Mouse (Mus musculus): Measurements from ENCODE around the gene Dcaf11. TPM values are rescaled to one million over a fixed set of nuclear protein-coding genes. Genes with fewer than 3 reads are reported as not detected.
A peak's percentile ranks its signal among the peaks of the same experiment; 100 is the strongest.

Dcaf11 gene
- polyA plus RNA-seq, 1 experiment from 2014 or later: 90.2 TPM

DNA sequence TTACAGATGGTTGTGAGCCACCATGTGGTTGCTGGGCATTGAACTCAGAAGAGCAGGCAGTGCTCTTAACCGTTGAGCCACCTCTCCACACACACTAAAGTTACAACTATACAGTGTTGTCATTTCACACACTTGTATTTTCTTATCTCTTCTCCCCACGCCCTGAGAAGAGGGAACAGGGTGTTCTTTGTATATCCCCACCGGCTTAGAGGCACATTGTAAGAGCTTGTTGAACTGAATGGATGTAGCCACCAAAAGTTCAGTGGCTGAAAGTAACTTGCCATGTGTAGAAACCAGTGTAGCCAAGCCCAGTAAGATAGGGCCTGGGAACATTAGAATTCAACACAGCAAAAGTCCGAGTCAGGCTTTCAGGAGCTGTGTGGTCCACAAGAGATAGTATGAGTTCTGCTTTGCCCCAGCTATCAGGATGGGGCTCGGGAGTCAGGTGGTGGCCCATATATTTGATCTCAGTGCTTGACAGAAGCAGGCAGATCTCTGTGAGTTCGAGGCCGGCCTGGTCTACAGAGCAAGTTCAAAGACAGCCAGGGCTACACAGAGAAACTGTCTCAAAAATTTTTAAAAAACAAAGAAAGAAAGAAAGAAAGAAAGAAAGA, 54.9 kb downstream of the Dcaf11 start:
- Histone ChIP-seq H3K27ac (ENCODE audit: low read depth, low read length) (no peak overlapping the region), H3K4me3 (ENCODE audit: low read length) (no peak overlapping the region), H3K27me3 (ENCODE audit: control insufficient read depth, insufficient read depth, low read length) (no peaks in the 10 kb centered on the region), H3K9ac (ENCODE audit: low read depth, low read length) (no peak overlapping the region), H3K4me1 (ENCODE audit: control insufficient read depth, insufficient read depth, low read length) (no peaks in the 10 kb centered on the region), H3K9me3 (ENCODE audit: control insufficient read depth, low read length) (no peaks in the 10 kb centered on the region), H3K4me2 (replicated peaks; ENCODE audit: low read depth, low read length) (no peak overlapping the region), H3K36me3 (ENCODE audit: control insufficient read depth, insufficient read depth, low read length) (peaks cover 2% of the 10 kb centered on the region)
- WGBS: 77% methylated on average over 7 of the region's 7 CpGs
- no peak for ATAC-seq (ENCODE audit: low FRiP score, low TSS enrichment)

GRCm38 (mm10) chr14:55615876-55616275, 56.1 kb downstream of the Dcaf11 start:
- Histone ChIP-seq H3K4me2 (replicated peaks; ENCODE audit: low read depth, low read length) (no peak overlapping the region), H3K36me3 (ENCODE audit: control insufficient read depth, insufficient read depth, low read length) (no peaks in the 10 kb centered on the region; the same call in 1 of the 2 replicates), H3K9ac (ENCODE audit: low read depth, low read length) (no peak overlapping the region), H3K4me3 (ENCODE audit: low read length) (no peak overlapping the region), H3K9me3 (ENCODE audit: control insufficient read depth, low read length) (no peaks in the 10 kb centered on the region), H3K27ac (ENCODE audit: low read depth, low read length) (no peak overlapping the region), H3K4me1 (ENCODE audit: control insufficient read depth, insufficient read depth, low read length) (no peaks in the 10 kb centered on the region), H3K27me3 (ENCODE audit: control insufficient read depth, insufficient read depth, low read length) (no peaks in the 10 kb centered on the region)
- WGBS: 48% methylated on average over 2 of the region's 2 CpGs
- no peak for ATAC-seq (ENCODE audit: low FRiP score, low TSS enrichment)

DNA sequence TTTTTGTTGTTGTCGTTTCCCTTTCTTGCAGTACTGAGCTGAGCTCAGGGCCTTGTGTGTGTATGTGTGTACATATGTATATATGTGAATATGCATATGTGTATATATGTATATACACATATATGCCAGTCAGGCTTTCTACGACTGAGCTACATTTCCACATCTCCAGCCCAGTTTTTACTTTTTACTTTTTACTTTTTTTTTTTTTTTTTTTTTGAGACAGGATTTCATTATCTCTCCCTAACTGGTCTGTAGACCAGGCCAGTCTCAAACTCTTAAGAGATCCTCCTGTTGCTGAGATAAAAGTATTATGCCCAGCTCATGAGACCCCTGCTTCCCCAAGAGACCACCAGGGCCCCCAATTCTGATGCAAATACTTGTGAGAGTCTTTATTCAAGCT, 57.0 kb downstream of the Dcaf11 start:
- no peak overlapping the region for H3K4me3 ChIP-seq (ENCODE audit: low read length)
- H3K9me3 ChIP-seq (ENCODE audit: control insufficient read depth, low read length): no peaks in the 10 kb centered on the region
- 80% methylated on average over 2 of the region's 2 CpGs for WGBS
- no peaks in the 10 kb centered on the region for H3K4me1 ChIP-seq (ENCODE audit: control insufficient read depth, insufficient read depth, low read length)
- no peak overlapping the region for H3K27ac ChIP-seq (ENCODE audit: low read depth, low read length)
- no peaks in the 10 kb centered on the region for H3K36me3 ChIP-seq (ENCODE audit: control insufficient read depth, insufficient read depth, low read length)
- no peak overlapping the region for H3K9ac ChIP-seq (ENCODE audit: low read depth, low read length)
- H3K4me2 ChIP-seq (replicated peaks; ENCODE audit: low read depth, low read length): no peak overlapping the region
- ATAC-seq (ENCODE audit: low FRiP score, low TSS enrichment): no peak
- H3K27me3 ChIP-seq (ENCODE audit: control insufficient read depth, insufficient read depth, low read length): no peaks in the 10 kb centered on the region

- Histone ChIP-seq H3K36me3 (ENCODE audit: control insufficient read depth, insufficient read depth, low read length) (no peaks in the 10 kb centered on the region), H3K4me2 (replicated peaks; ENCODE audit: low read depth, low read length) (peak within 1 kb of the TSS; percentile 48), H3K4me1 (ENCODE audit: control insufficient read depth, insufficient read depth, low read length) (no peaks in the 10 kb centered on the region), H3K9ac (ENCODE audit: low read depth, low read length) (peak within 1 kb of the TSS; percentile 44; the same call in 1 of the 2 replicates), H3K27me3 (ENCODE audit: control insufficient read depth, insufficient read depth, low read length) (no peaks in the 10 kb centered on the region), H3K4me3 (ENCODE audit: low read length) (peak within 1 kb of the TSS; percentile 37), H3K27ac (ENCODE audit: low read depth, low read length) (no peak within 1 kb of the TSS), H3K9me3 (ENCODE audit: control insufficient read depth, low read length) (no peaks in the 10 kb centered on the region)
- peak; percentile 88 for ATAC-seq (ENCODE audit: low FRiP score, low TSS enrichment)
- 18% methylated on average over 21 of the region's 21 CpGs for WGBS
Measured at GRCm38 (mm10) chr14:55617822-55618221, 58.0 kb downstream of the Dcaf11 start, which contains the start of gene Rec8. Gene Rec8 (plus strand): TSS chr14:55618037.

GRCm38 (mm10) chr14:55618486-55619195, 58.8 kb downstream of the Dcaf11 start:
- Histone ChIP-seq H3K4me2 (replicated peaks; ENCODE audit: low read depth, low read length) (peak overlapping the region; percentile 48), H3K36me3 (ENCODE audit: control insufficient read depth, insufficient read depth, low read length) (no peaks in the 10 kb centered on the region), H3K9me3 (ENCODE audit: control insufficient read depth, low read length) (no peaks in the 10 kb centered on the region), H3K27me3 (ENCODE audit: control insufficient read depth, insufficient read depth, low read length) (no peaks in the 10 kb centered on the region), H3K27ac (ENCODE audit: low read depth, low read length) (no peak overlapping the region), H3K4me3 (ENCODE audit: low read length) (peak overlapping the region; percentile 37), H3K4me1 (ENCODE audit: control insufficient read depth, insufficient read depth, low read length) (no peaks in the 10 kb centered on the region), H3K9ac (ENCODE audit: low read depth, low read length) (peak overlapping the region; percentile 44; the same call in 1 of the 2 replicates)
- ATAC-seq (ENCODE audit: low FRiP score, low TSS enrichment): 0 out of 2 replicates have a peak, but pooled peaks have one; percentile 20
- 48% methylated on average over 22 of the region's 22 CpGs for WGBS

Other genes starting within 250 kb of the Dcaf11 start
- gene Dhrs4, start 81.2 kb upstream of the Dcaf11 start, polyA plus RNA-seq (2014; fragmentation: Nextera tagmentation; extraction: Ambion mirVana): 60.2 and 96.4 TPM in 2 replicates
- gene Carmil3, start 69.4 kb upstream of the Dcaf11 start, polyA plus RNA-seq (2014; fragmentation: Nextera tagmentation; extraction: Ambion mirVana): 3.0 and 3.8 TPM in 2 replicates
- 0.18 TPM in 1 of 2 replicates, not detected in the other for gene Cpne6, start 49.6 kb upstream of the Dcaf11 start, polyA plus RNA-seq (2014; fragmentation: Nextera tagmentation; extraction: Ambion mirVana)
- gene Nrl, start 35.0 kb upstream of the Dcaf11 start, polyA plus RNA-seq (2014; fragmentation: Nextera tagmentation; extraction: Ambion mirVana): not detected in 2 replicates
- 25.0 and 37.1 TPM in 2 replicates for gene Pck2, start 19.7 kb upstream of the Dcaf11 start, polyA plus RNA-seq (2014; fragmentation: Nextera tagmentation; extraction: Ambion mirVana)
- 0.66 and 1.5 TPM in 2 replicates for gene A730061H03Rik, start 400 bp downstream of the Dcaf11 start, polyA plus RNA-seq (2014; fragmentation: Nextera tagmentation; extraction: Ambion mirVana)
- gene Fitm1, start 15.6 kb downstream of the Dcaf11 start, polyA plus RNA-seq (2014; fragmentation: Nextera tagmentation; extraction: Ambion mirVana): 0.96 and 1.0 TPM in 2 replicates
- 131 and 142 TPM in 2 replicates for gene Psme1, start 18.1 kb downstream of the Dcaf11 start, polyA plus RNA-seq (2014; fragmentation: Nextera tagmentation; extraction: Ambion mirVana)
- gene Emc9, start 25.3 kb downstream of the Dcaf11 start, polyA plus RNA-seq (2014; fragmentation: Nextera tagmentation; extraction: Ambion mirVana): 5.6 and 7.5 TPM in 2 replicates
- 224 and 286 TPM in 2 replicates for gene Psme2, start 31.1 kb downstream of the Dcaf11 start, polyA plus RNA-seq (2014; fragmentation: Nextera tagmentation; extraction: Ambion mirVana)
- 12.4 and 17.7 TPM in 2 replicates for gene Rnf31, start 31.7 kb downstream of the Dcaf11 start, polyA plus RNA-seq (2014; fragmentation: Nextera tagmentation; extraction: Ambion mirVana)
- gene Irf9, start 43.6 kb downstream of the Dcaf11 start, polyA plus RNA-seq (2014; fragmentation: Nextera tagmentation; extraction: Ambion mirVana): 9.7 and 11.6 TPM in 2 replicates
- 17.5 and 25.1 TPM in 2 replicates for gene Rec8, start 58.0 kb downstream of the Dcaf11 start, polyA plus RNA-seq (2014; fragmentation: Nextera tagmentation; extraction: Ambion mirVana)
- 101 and 119 TPM in 2 replicates for gene Ipo4, start 76.0 kb downstream of the Dcaf11 start, polyA plus RNA-seq (2014; fragmentation: Nextera tagmentation; extraction: Ambion mirVana)
- 3.4 TPM in 2 replicates for gene Gm49378, start 77.9 kb downstream of the Dcaf11 start, polyA plus RNA-seq (2014; fragmentation: Nextera tagmentation; extraction: Ambion mirVana)
- gene Tm9sf1, start 83.8 kb downstream of the Dcaf11 start, polyA plus RNA-seq (2014; fragmentation: Nextera tagmentation; extraction: Ambion mirVana): 76.3 and 117 TPM in 2 replicates
- 0.72 and 0.77 TPM in 2 replicates for gene Tssk4, start 90.2 kb downstream of the Dcaf11 start, polyA plus RNA-seq (2014; fragmentation: Nextera tagmentation; extraction: Ambion mirVana)
- 52.0 and 52.7 TPM in 2 replicates for gene Mdp1, start 100.5 kb downstream of the Dcaf11 start, polyA plus RNA-seq (2014; fragmentation: Nextera tagmentation; extraction: Ambion mirVana)
- gene Gmpr2, start 111.9 kb downstream of the Dcaf11 start, polyA plus RNA-seq (2014; fragmentation: Nextera tagmentation; extraction: Ambion mirVana): 58.4 and 62.9 TPM in 2 replicates
- gene Nedd8, start 112.1 kb downstream of the Dcaf11 start, polyA plus RNA-seq (2014; fragmentation: Nextera tagmentation; extraction: Ambion mirVana): 586 and 744 TPM in 2 replicates
- gene Tinf2, start 121.8 kb downstream of the Dcaf11 start, polyA plus RNA-seq (2014; fragmentation: Nextera tagmentation; extraction: Ambion mirVana): 40.3 and 50.1 TPM in 2 replicates
- gene Tgm1, start 153.9 kb downstream of the Dcaf11 start, polyA plus RNA-seq (2014; fragmentation: Nextera tagmentation; extraction: Ambion mirVana): 0.67 and 1.2 TPM in 2 replicates
- 27.8 and 29.3 TPM in 2 replicates for gene Rabggta, start 162.3 kb downstream of the Dcaf11 start, polyA plus RNA-seq (2014; fragmentation: Nextera tagmentation; extraction: Ambion mirVana)
- 75.2 and 82.3 TPM in 2 replicates for gene Dhrs1, start 185.7 kb downstream of the Dcaf11 start, polyA plus RNA-seq (2014; fragmentation: Nextera tagmentation; extraction: Ambion mirVana)
- gene Nop9, start 185.7 kb downstream of the Dcaf11 start, polyA plus RNA-seq (2014; fragmentation: Nextera tagmentation; extraction: Ambion mirVana): 43.3 and 44.0 TPM in 2 replicates
- 2.9 and 3.6 TPM in 2 replicates for gene Cideb, start 198.5 kb downstream of the Dcaf11 start, polyA plus RNA-seq (2014; fragmentation: Nextera tagmentation; extraction: Ambion mirVana)
- 0.08 and 0.39 TPM in 2 replicates for gene Ltb4r2, start 201.4 kb downstream of the Dcaf11 start, polyA plus RNA-seq (2014; fragmentation: Nextera tagmentation; extraction: Ambion mirVana)
- gene Ltb4r1, start 206.0 kb downstream of the Dcaf11 start, polyA plus RNA-seq (2014; fragmentation: Nextera tagmentation; extraction: Ambion mirVana): 0.23 TPM in 1 of 2 replicates, not detected in the other
- gene Adcy4, start 224.1 kb downstream of the Dcaf11 start, polyA plus RNA-seq (2014; fragmentation: Nextera tagmentation; extraction: Ambion mirVana): 7.8 and 10.4 TPM in 2 replicates
- gene Ripk3, start 228.9 kb downstream of the Dcaf11 start, polyA plus RNA-seq (2014; fragmentation: Nextera tagmentation; extraction: Ambion mirVana): 38.1 and 43.3 TPM in 2 replicates

Measured in kidney, embryonic 14.5 days (tissue).